Mouse (Mus musculus): Measurements from ENCODE around the gene Uvrag.

Uvrag gene

GRCm38 (mm10) chr7:98893144-98893543 is 247.8 kb downstream of the Uvrag start:
- DNase-seq (ENCODE audit: low spot score in 2 of 2) = no peak

GRCm38 (mm10) chr7:98889211-98889610 is 251.7 kb downstream of the Uvrag start:
- no peak for DNase-seq (ENCODE audit: low spot score in 2 of 2)

GRCm38 (mm10) chr7:98888810-98889209 is 252.1 kb downstream of the Uvrag start:
- DNase-seq (ENCODE audit: low spot score in 2 of 2) = no peak

GRCm38 (mm10) chr7:98887811-98888261 is 253.1 kb downstream of the Uvrag start:
- DNase-seq (ENCODE audit: low spot score in 2 of 2) = no peak

GRCm38 (mm10) chr7:98881887-98882286 is 259.1 kb downstream of the Uvrag start:
- DNase-seq (ENCODE audit: low spot score in 2 of 2) = no peak

GRCm38 (mm10) chr7:98879176-98879575 is 261.8 kb downstream of the Uvrag start:
- DNase-seq (ENCODE audit: low spot score in 2 of 2) = no peak

- no peak for DNase-seq (ENCODE audit: low spot score in 2 of 2)
Measured at GRCm38 (mm10) chr7:98876119-98876518, 264.8 kb downstream of the Uvrag start.

GRCm38 (mm10) chr7:98875390-98875990 is 265.5 kb downstream of the Uvrag start:
- no peak for DNase-seq (ENCODE audit: low spot score in 2 of 2)

GRCm38 (mm10) chr7:98874411-98874951 is 266.5 kb downstream of the Uvrag start:
- DNase-seq (ENCODE audit: low spot score in 2 of 2) = no peak

GRCm38 (mm10) chr7:98873316-98873715 is 267.6 kb downstream of the Uvrag start:
- no peak for DNase-seq (ENCODE audit: low spot score in 2 of 2)

GRCm38 (mm10) chr7:98871882-98872281 is 269.1 kb downstream of the Uvrag start:
- DNase-seq (ENCODE audit: low spot score in 2 of 2) = no peak

- DNase-seq (ENCODE audit: low spot score in 2 of 2) = no peak
Measured at GRCm38 (mm10) chr7:98870791-98871190, 270.1 kb downstream of the Uvrag start.

GRCm38 (mm10) chr7:98869070-98869469 is 271.9 kb downstream of the Uvrag start:
- DNase-seq (ENCODE audit: low spot score in 2 of 2) = no peak

GRCm38 (mm10) chr7:98867794-98868150 is 273.2 kb downstream of the Uvrag start:
- no peak for DNase-seq (ENCODE audit: low spot score in 2 of 2)

- no peak for DNase-seq (ENCODE audit: low spot score in 2 of 2)
Measured at GRCm38 (mm10) chr7:98867053-98867793, 273.7 kb downstream of the Uvrag start.

GRCm38 (mm10) chr7:98863969-98864718 is 276.8 kb downstream of the Uvrag start:
- DNase-seq (ENCODE audit: low spot score in 2 of 2) = no peak

- DNase-seq (ENCODE audit: low spot score in 2 of 2) = no peak
Measured at GRCm38 (mm10) chr7:98862994-98863393, 277.9 kb downstream of the Uvrag start.

GRCm38 (mm10) chr7:98861002-98861401 is 279.9 kb downstream of the Uvrag start:
- DNase-seq (ENCODE audit: low spot score in 2 of 2) = no peak

GRCm38 (mm10) chr7:98857094-98857493 is 283.8 kb downstream of the Uvrag start:
- DNase-seq (ENCODE audit: low spot score in 2 of 2) = no peak

GRCm38 (mm10) chr7:98856128-98856527 is 284.8 kb downstream of the Uvrag start:
- no peak for DNase-seq (ENCODE audit: low spot score in 2 of 2)

GRCm38 (mm10) chr7:98855388-98855787 is 285.6 kb downstream of the Uvrag start:
- DNase-seq (ENCODE audit: low spot score in 2 of 2) = no peak

- DNase-seq (ENCODE audit: low spot score in 2 of 2) = no peak
Measured at GRCm38 (mm10) chr7:98853806-98854205, 287.1 kb downstream of the Uvrag start.

All from right cerebral cortex, postnatal 36 days (tissue).